Mouse (Mus musculus): Measurements from ENCODE around the gene Arhgap42.

DNA sequence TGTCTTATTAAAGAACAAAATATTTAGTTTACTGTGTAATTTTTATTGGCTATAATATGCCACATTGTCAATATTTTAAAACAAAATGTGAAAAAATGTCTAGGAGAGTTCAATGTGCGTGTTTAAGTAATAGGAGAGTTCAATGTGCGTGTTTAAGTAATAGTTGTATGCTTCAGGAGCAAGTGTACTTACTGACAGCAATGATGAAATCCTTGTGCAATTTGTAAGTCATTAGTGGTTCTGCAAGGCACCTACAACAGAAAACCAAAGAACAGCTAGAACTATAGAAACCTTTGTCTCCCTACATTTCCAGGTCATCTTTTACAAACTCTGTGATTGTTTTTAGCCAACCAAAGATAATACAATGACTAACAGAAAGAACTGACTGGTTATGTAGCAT, 223.8 kb downstream of the Arhgap42 start:
- TF ChIP-seq CTCF (IDR thresholded peaks at IDR 0.05; ENCODE audit: control insufficient read depth, insufficient read depth, insufficient replicate concordance, low read depth, low read length) (no peak), POLR2A (IDR thresholded peaks at IDR 0.05; ENCODE audit: control insufficient read depth, low read depth, low read length) (no peak)

Measured in testis, adult 2 months (tissue).